Comparison of ENCODE assay signal across 7 mouse cellular contexts in the genomic region with DNA sequence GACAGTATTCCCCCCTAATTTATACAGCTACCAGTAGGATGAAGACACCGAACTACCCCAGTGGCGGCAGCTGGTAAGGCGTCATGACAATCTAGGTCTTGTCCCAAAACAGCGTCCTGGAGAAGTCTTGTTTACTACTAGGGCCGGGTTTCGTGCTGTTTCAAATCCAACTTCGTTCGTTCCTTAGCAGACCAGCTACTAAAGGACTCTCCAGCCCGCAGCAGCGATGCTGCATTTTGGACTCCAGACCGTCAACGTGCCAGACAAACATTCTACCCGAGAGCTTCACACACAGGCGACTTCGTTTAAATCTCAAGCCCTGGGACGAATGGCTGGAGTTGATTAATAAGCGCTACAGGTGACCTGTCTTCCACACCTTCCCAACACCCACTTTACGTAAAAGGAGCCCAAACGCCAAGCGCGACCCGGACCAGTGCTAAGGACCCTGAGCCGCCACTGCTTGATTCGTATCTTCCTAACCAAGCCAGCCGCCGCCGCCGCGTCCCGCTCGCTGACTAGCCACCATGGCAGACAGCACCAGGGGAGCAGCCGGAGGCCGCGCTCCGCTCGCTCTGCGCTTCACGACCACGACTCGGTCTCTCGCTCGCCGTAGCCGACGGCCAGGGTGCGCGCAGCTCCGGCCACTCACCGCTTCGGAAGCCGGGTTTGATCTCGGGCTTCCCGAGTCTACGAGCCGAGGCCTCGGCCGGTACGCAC. TPM values are rescaled to one million over a fixed set of nuclear protein-coding genes. Genes with fewer than 3 reads are reported as not detected.
DNase-seq lines count a peak whose midpoint lies in the region; ATAC-seq and TF ChIP-seq lines count a peak whose summit lies in the region.

No protein-coding gene starts in this region.

- peak; percentile 69 for DNase-seq in CD4-positive helper T cell, adult 2 months (ENCODE audit: low read depth, low spot score)
- DNase-seq in ES-E14 (ENCODE audit: low read depth, low spot score) = no peak
- DNase-seq in embryo, embryonic 10 days (ENCODE audit: low spot score) = peak; percentile 56
- DNase-seq in kidney, postnatal 36 days = peak; percentile 31 to 60
- peak; percentile 81 for DNase-seq in lung, postnatal 0 days (ENCODE audit: low spot score)

- H3K27me3 ChIP-seq in heart, embryonic 15.5 days = no peaks in the 10 kb centered on the region
- no peaks in the 10 kb centered on the region for H3K27me3 ChIP-seq in lung, postnatal 0 days (replicated peaks; ENCODE audit: insufficient read depth, low read length)

- no peaks in the 10 kb centered on the region for H3K9me3 ChIP-seq in ES-E14 (ENCODE audit: control insufficient read depth, insufficient read depth, low read depth, low read length)
- H3K9me3 ChIP-seq in heart, embryonic 15.5 days (replicated peaks) = no peaks in the 10 kb centered on the region
- H3K9me3 ChIP-seq in lung, postnatal 0 days (ENCODE audit: low read length) = no peaks in the 10 kb centered on the region

- peak overlapping the region; percentile 67 for H3K4me2 ChIP-seq in heart, embryonic 15.5 days
- peak overlapping the region; percentile 73 for H3K4me2 ChIP-seq in lung, postnatal 0 days (replicated peaks; ENCODE audit: low read depth, low read length)

- under 1% methylated on average over 58 of the region's 58 CpGs for WGBS in heart, embryonic 15.5 days
- WGBS in lung, postnatal 0 days = under 1% methylated on average over 58 of the region's 58 CpGs
- WGBS in olfactory bulb, adult 2 months = under 1% methylated on average over 58 of the region's 58 CpGs

- no peak; the same call in 1 of the 2 replicates for TF ChIP-seq POLR2A in olfactory bulb, adult 2 months (IDR thresholded peaks at IDR 0.05; ENCODE audit: insufficient read depth, low read depth, low read length)

- no peak for TF ChIP-seq EP300 in lung, postnatal 0 days (IDR thresholded peaks at IDR 0.05)

- H3K27ac ChIP-seq in ES-E14 (ENCODE audit: insufficient read depth, low read depth, low read length, poor library complexity, severe bottlenecking) = peak overlapping the region; percentile 69
- peak overlapping the region; percentile 84 for H3K27ac ChIP-seq in heart, embryonic 15.5 days
- peak overlapping the region; percentile 94 for H3K27ac ChIP-seq in lung, postnatal 0 days (ENCODE audit: low read length)
- H3K27ac ChIP-seq in olfactory bulb, adult 2 months (ENCODE audit: insufficient read depth, low read depth, low read length) = peak overlapping the region; percentile 12; the same call in 1 of the 2 replicates

- peak; percentile 57 for TF ChIP-seq CTCF in lung, postnatal 0 days (IDR thresholded peaks at IDR 0.05)
- no peak for TF ChIP-seq CTCF in olfactory bulb, adult 2 months (IDR thresholded peaks at IDR 0.05; ENCODE audit: insufficient read depth, low read depth, low read length)

- no peaks in the 10 kb centered on the region; a peak in 1 of 4 replicates for H3K4me1 ChIP-seq in ES-E14 (ENCODE audit: control insufficient read depth in 2 of 2, insufficient read depth in 2 of 2, low read length in 2 of 2, poor library complexity in 1 of 2)
- peaks cover 18% of the 10 kb centered on the region for H3K4me1 ChIP-seq in heart, embryonic 15.5 days (replicated peaks)
- H3K4me1 ChIP-seq in lung, postnatal 0 days (ENCODE audit: insufficient read depth, low read depth, low read length) = no peaks in the 10 kb centered on the region
- H3K4me1 ChIP-seq in olfactory bulb, adult 2 months (ENCODE audit: control insufficient read depth, insufficient read depth, low read length) = peaks cover 4% of the 10 kb centered on the region

- in situ Hi-C loops in ES-E14 (cut with MboI; ENCODE audit: low sequenced_read_pairs in 2 of 2, unreplicated experiment in 2 of 2) = no loop called here

- H3K36me3 ChIP-seq in ES-E14 (ENCODE audit: control insufficient read depth, insufficient read depth, low read length, poor library complexity, severe bottlenecking) = peaks cover 31% of the 10 kb centered on the region
- H3K36me3 ChIP-seq in heart, embryonic 15.5 days = peaks cover 37% of the 10 kb centered on the region
- peaks cover 14% of the 10 kb centered on the region for H3K36me3 ChIP-seq in lung, postnatal 0 days (ENCODE audit: insufficient read depth, low read length)

- peak overlapping the region; percentile 99 for H3K9ac ChIP-seq in ES-E14 (ENCODE audit: insufficient read depth, low read depth, low read length, poor library complexity, severe bottlenecking)
- H3K9ac ChIP-seq in heart, embryonic 15.5 days = peak overlapping the region; percentile 82
- peak overlapping the region; percentile 91 for H3K9ac ChIP-seq in lung, postnatal 0 days (replicated peaks; ENCODE audit: low read depth)

- H3K4me3 ChIP-seq in ES-E14 (ENCODE audit: insufficient read depth in 1 of 2, low read depth in 1 of 2, low read length in 2 of 2, poor library complexity in 1 of 2, severe bottlenecking in 1 of 2) = peak overlapping the region; percentile 85 to 98
- peak overlapping the region; percentile 70 for H3K4me3 ChIP-seq in heart, embryonic 15.5 days
- H3K4me3 ChIP-seq in lung, postnatal 0 days (ENCODE audit: low read depth, low read length) = peak overlapping the region; percentile 95
- peak overlapping the region; percentile 66 for H3K4me3 ChIP-seq in olfactory bulb, adult 2 months (ENCODE audit: insufficient read depth, low read depth, low read length)

- peak; percentile 43 for ATAC-seq in heart, embryonic 15.5 days (replicated peaks; ENCODE audit: insufficient number of reproducible peaks, insufficient read depth, low FRiP score, low read depth)
- ATAC-seq in lung, postnatal 0 days = peak; percentile 67

TF ChIP-seq in ES-E14, 5 proteins besides CTCF, POLR2A, EP300 and RAD21:
- no peak for TF ChIP-seq CHD2 (IDR thresholded peaks at IDR 0.05; ENCODE audit: low read depth, low read length)
- TF ChIP-seq ZNF384 (IDR thresholded peaks at IDR 0.05; ENCODE audit: low read depth, low read length) = no peak
- TF ChIP-seq ZC3H11A (IDR thresholded peaks at IDR 0.05; ENCODE audit: borderline replicate concordance, low read depth, low read length) = no peak
- TF ChIP-seq HCFC1 (IDR thresholded peaks at IDR 0.05; ENCODE audit: borderline replicate concordance, insufficient read depth, low read length) = no peak
- TF ChIP-seq MAFK (IDR thresholded peaks at IDR 0.05; ENCODE audit: insufficient read depth, low read depth, low read length) = no peak

RNA-seq across cellular contexts. Expression of a gene that starts 0.6 kb away (rescaled TPM):
- 825 and 990 TPM in 2 replicates for total RNA-seq in ES-E14 (2012; rRNA removed)
- 469 and 486 TPM in 2 replicates for polyA plus RNA-seq in heart, embryonic 15.5 days (2015; fragmentation: Nextera tagmentation; extraction: Ambion mirVana)
- polyA plus RNA-seq in lung, postnatal 0 days (2015; fragmentation: Nextera tagmentation; extraction: Ambion mirVana) = 771 and 839 TPM in 2 replicates
- not detected in 2 replicates for polyA plus RNA-seq in olfactory bulb, adult 2 months (2012; ENCODE audit: insufficient read depth, insufficient read length, low replicate concordance, missing spikeins)

RNA-seq across cellular contexts. Expression of a gene that starts 20.4 kb away (rescaled TPM):
- total RNA-seq in ES-E14 (2012; rRNA removed) = 319 and 342 TPM in 2 replicates
- polyA plus RNA-seq in heart, embryonic 15.5 days (2015; fragmentation: Nextera tagmentation; extraction: Ambion mirVana) = 200 and 225 TPM in 2 replicates
- polyA plus RNA-seq in lung, postnatal 0 days (2015; fragmentation: Nextera tagmentation; extraction: Ambion mirVana) = 236 and 244 TPM in 2 replicates
- not detected in 2 replicates for polyA plus RNA-seq in olfactory bulb, adult 2 months (2012; ENCODE audit: insufficient read depth, insufficient read length, low replicate concordance, missing spikeins)

Comparison
In these comparisons a context has a peak if more than half of its experiments do, and no peak if none do; other contexts are left out.
1. H3K27ac ChIP-seq: peak in every context shown above with its lines; median percentile 94 in lung, postnatal 0 days; 84 in heart, embryonic 15.5 days; 69 in ES-E14; 12 in olfactory bulb, adult 2 months.